Mouse (Mus musculus) cortical plate, adult 2 months (tissue): ENCODE results near the gene Dolk.

ENCODE experiments used
- CTCF ChIP-seq: fragments of 200-500 bp; IDR thresholded peaks from 2 replicates; pipeline ENCODE4 v1.5.1; 2011; ENCODE audit warnings: mild to moderate bottlenecking, control low read depth, low read length; ENCODE audit not compliant: insufficient read depth; ENCODE audit errors: extremely low read depth
- POLR2A ChIP-seq: fragments of 200-500 bp; IDR thresholded peaks from 2 replicates; pipeline ENCODE4 v1.6.1; 2011; ENCODE audit warnings: mild to moderate bottlenecking, low read length, control low read depth; ENCODE audit not compliant: insufficient read depth; ENCODE audit errors: extremely low read depth

DNA sequence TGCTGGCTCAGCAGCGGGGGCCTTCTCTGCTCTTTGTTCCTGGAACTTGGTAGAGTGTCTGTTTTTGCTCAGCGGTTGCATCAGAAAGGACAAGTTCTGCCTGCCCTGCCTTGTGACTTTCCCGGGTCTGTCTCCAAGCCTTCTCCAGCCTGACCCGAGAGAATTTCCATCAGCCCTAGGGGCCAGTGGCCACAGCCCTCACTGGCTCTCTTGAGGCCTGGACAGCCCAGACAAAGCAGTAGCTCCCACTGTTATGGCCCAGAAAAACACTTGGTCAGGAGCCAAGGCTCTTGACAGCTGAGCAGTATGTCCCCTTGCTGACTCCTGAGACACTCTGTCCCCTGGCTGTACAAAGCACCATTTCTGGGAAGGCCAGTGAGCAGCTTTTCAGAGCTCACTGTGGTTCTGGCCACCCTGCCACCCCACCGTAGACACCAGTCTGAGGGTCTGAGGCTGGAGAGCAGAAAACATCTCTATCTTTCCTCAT, 20.3 kb downstream of the Dolk start, which contains the start of gene Phyhd1:
- TF ChIP-seq POLR2A (no peak), CTCF (no peak)
